Mouse (Mus musculus): ENCODE results near the gene Grip1. TPM values are rescaled to one million over a fixed set of nuclear protein-coding genes. Genes with fewer than 3 reads are reported as not detected.
A peak's percentile ranks its signal among the peaks of the same experiment; 100 is the strongest.

Grip1 gene
- polyA plus RNA-seq, 1 experiment from 2014 or later = 5.9 TPM

GRCm38 (mm10) chr10:119951460-119951859 is 497.8 kb downstream of the Grip1 start:
- no peak overlapping the region for H3K4me2 ChIP-seq (ENCODE audit: low read depth, low read length)
- no peaks in the 10 kb centered on the region for H3K9me3 ChIP-seq (replicated peaks; ENCODE audit: control insufficient read depth, low read length)
- no peaks in the 10 kb centered on the region for H3K4me1 ChIP-seq (ENCODE audit: control insufficient read depth, insufficient read depth, low read length)
- DNase-seq (ENCODE audit: low spot score) (no peak), ATAC-seq (replicated peaks; ENCODE audit: insufficient number of reproducible peaks, low FRiP score, low TSS enrichment, low read depth) (no peak)
- H3K27me3 ChIP-seq (ENCODE audit: control insufficient read depth, insufficient read depth, low read length) = no peaks in the 10 kb centered on the region
- H3K27ac ChIP-seq (replicated peaks; ENCODE audit: low read depth, low read length) = no peak overlapping the region
- WGBS = 80% methylated on average over 6 of the region's 6 CpGs
- no peak overlapping the region for H3K9ac ChIP-seq (replicated peaks; ENCODE audit: low read length)
- no peaks in the 10 kb centered on the region for H3K36me3 ChIP-seq (replicated peaks; ENCODE audit: control insufficient read depth, insufficient read depth, low read depth, low read length)
- H3K4me3 ChIP-seq (ENCODE audit: low read depth, low read length) = no peak overlapping the region

DNA sequence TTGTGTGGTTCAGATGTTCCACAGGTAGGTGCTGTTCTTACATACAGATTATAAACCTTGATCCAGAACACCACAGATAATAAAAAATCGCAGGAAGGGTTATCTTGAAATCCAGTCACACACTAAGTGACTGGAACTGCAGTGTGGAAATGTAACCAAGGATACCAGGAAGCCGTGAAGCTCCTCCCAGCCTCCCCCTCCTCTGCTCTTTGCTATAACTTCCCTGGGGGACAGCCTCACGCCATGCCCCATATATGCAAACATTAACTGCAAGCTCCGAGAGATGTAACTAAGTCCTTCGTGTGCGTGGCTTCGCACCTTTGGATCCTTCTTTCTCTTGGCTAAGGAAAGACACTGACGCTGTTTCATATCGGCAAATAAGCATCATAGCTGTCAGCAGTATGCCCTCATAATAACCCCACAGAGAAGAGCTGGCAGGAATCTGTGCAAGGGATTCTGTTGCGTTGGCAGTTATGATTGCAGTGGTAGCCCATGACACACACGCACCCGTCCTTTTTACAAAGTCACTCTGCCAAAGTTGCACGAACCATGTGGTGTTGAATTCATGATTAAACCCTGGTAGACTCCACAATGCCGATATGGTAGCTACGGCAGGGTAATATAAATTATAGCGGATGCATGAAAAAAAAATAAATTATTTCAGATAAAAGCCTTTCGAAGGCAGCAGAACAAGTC is 503.8 kb downstream of the Grip1 start:
- WGBS = 88% methylated on average over 17 of the region's 17 CpGs

GRCm38 (mm10) chr10:119960915-119961314 is 507.3 kb downstream of the Grip1 start:
- Histone ChIP-seq H3K27me3 (ENCODE audit: control insufficient read depth, insufficient read depth, low read length) (no peaks in the 10 kb centered on the region), H3K4me3 (ENCODE audit: low read depth, low read length) (no peak overlapping the region), H3K4me1 (ENCODE audit: control insufficient read depth, insufficient read depth, low read length) (no peaks in the 10 kb centered on the region), H3K9me3 (replicated peaks; ENCODE audit: control insufficient read depth, low read length) (no peaks in the 10 kb centered on the region), H3K27ac (replicated peaks; ENCODE audit: low read depth, low read length) (no peak overlapping the region), H3K4me2 (ENCODE audit: low read depth, low read length) (no peak overlapping the region), H3K36me3 (replicated peaks; ENCODE audit: control insufficient read depth, insufficient read depth, low read depth, low read length) (no peaks in the 10 kb centered on the region), H3K9ac (replicated peaks; ENCODE audit: low read length) (no peak overlapping the region)
- WGBS = 55% methylated on average over 3 of the region's 3 CpGs
- DNase-seq (ENCODE audit: low spot score) = no peak
- no peak for ATAC-seq (replicated peaks; ENCODE audit: insufficient number of reproducible peaks, low FRiP score, low TSS enrichment, low read depth)

More for the DNA sequence above, 503.8 kb downstream of the Grip1 start:
- no peaks in the 10 kb centered on the region for H3K27me3 ChIP-seq (ENCODE audit: control insufficient read depth, insufficient read depth, low read length)
- no peak overlapping the region for H3K4me3 ChIP-seq (ENCODE audit: low read depth, low read length)
- H3K4me2 ChIP-seq (ENCODE audit: low read depth, low read length) = no peak overlapping the region
- H3K27ac ChIP-seq (replicated peaks; ENCODE audit: low read depth, low read length) = no peak overlapping the region
- ATAC-seq (replicated peaks; ENCODE audit: insufficient number of reproducible peaks, low FRiP score, low TSS enrichment, low read depth) (no peak), DNase-seq (ENCODE audit: low spot score) (no peak)
- no peaks in the 10 kb centered on the region for H3K36me3 ChIP-seq (replicated peaks; ENCODE audit: control insufficient read depth, insufficient read depth, low read depth, low read length)
- H3K9me3 ChIP-seq (replicated peaks; ENCODE audit: control insufficient read depth, low read length) = no peaks in the 10 kb centered on the region
- no peaks in the 10 kb centered on the region for H3K4me1 ChIP-seq (ENCODE audit: control insufficient read depth, insufficient read depth, low read length)
- no peak overlapping the region for H3K9ac ChIP-seq (replicated peaks; ENCODE audit: low read length)

GRCm38 (mm10) chr10:119966321-119966720 is 512.7 kb downstream of the Grip1 start:
- Histone ChIP-seq H3K27ac (replicated peaks; ENCODE audit: low read depth, low read length) (no peak overlapping the region), H3K36me3 (replicated peaks; ENCODE audit: control insufficient read depth, insufficient read depth, low read depth, low read length) (no peaks in the 10 kb centered on the region), H3K4me1 (ENCODE audit: control insufficient read depth, insufficient read depth, low read length) (no peaks in the 10 kb centered on the region), H3K9me3 (replicated peaks; ENCODE audit: control insufficient read depth, low read length) (no peaks in the 10 kb centered on the region), H3K27me3 (ENCODE audit: control insufficient read depth, insufficient read depth, low read length) (no peaks in the 10 kb centered on the region), H3K4me3 (ENCODE audit: low read depth, low read length) (no peak overlapping the region), H3K9ac (replicated peaks; ENCODE audit: low read length) (no peak overlapping the region), H3K4me2 (ENCODE audit: low read depth, low read length) (no peak overlapping the region)
- ATAC-seq (replicated peaks; ENCODE audit: insufficient number of reproducible peaks, low FRiP score, low TSS enrichment, low read depth) (no peak), DNase-seq (ENCODE audit: low spot score) (no peak)
- 85% methylated on average over 8 of the region's 8 CpGs for WGBS

DNA sequence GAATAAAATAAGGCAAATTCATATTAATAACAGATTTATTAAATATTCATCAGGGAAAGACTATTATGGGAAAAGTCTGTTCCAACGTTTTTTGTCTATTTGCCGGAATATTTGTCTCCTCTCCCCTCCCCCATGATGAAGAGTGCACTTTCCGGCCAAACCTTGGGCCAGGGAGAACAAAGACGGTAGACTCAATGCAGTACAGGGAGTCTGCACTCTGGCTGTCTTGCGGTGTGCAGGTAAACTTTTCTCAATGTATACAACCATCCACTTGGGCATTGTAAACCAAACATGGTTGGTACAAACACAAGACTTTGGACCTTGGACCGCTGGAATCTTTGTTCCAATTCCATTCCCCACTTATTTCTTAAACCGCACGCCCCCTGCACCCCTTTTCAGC is 525.8 kb downstream of the Grip1 start:
- no peak overlapping the region for H3K9ac ChIP-seq (replicated peaks; ENCODE audit: low read length)
- H3K36me3 ChIP-seq (replicated peaks; ENCODE audit: control insufficient read depth, insufficient read depth, low read depth, low read length) = no peaks in the 10 kb centered on the region
- ATAC-seq (replicated peaks; ENCODE audit: insufficient number of reproducible peaks, low FRiP score, low TSS enrichment, low read depth) = no peak
- 49% methylated on average over 8 of the region's 8 CpGs for WGBS
- H3K27ac ChIP-seq (replicated peaks; ENCODE audit: low read depth, low read length) = no peak overlapping the region
- H3K27me3 ChIP-seq (ENCODE audit: control insufficient read depth, insufficient read depth, low read length) = no peaks in the 10 kb centered on the region
- no peaks in the 10 kb centered on the region for H3K9me3 ChIP-seq (replicated peaks; ENCODE audit: control insufficient read depth, low read length)
- no peak overlapping the region for H3K4me3 ChIP-seq (ENCODE audit: low read depth, low read length)
- no peak overlapping the region for H3K4me2 ChIP-seq (ENCODE audit: low read depth, low read length)
- peak; percentile 15 for DNase-seq (ENCODE audit: low spot score)
- no peaks in the 10 kb centered on the region for H3K4me1 ChIP-seq (ENCODE audit: control insufficient read depth, insufficient read depth, low read length)

- no peak for ATAC-seq (replicated peaks; ENCODE audit: insufficient number of reproducible peaks, low FRiP score, low TSS enrichment, low read depth)
Measured at GRCm38 (mm10) chr10:119980032-119980431, 526.4 kb downstream of the Grip1 start.

GRCm38 (mm10) chr10:119984299-119984698 is 530.7 kb downstream of the Grip1 start:
- Histone ChIP-seq H3K9ac (replicated peaks; ENCODE audit: low read length) (no peak overlapping the region), H3K27ac (replicated peaks; ENCODE audit: low read depth, low read length) (no peak overlapping the region), H3K4me3 (ENCODE audit: low read depth, low read length) (no peak overlapping the region), H3K27me3 (ENCODE audit: control insufficient read depth, insufficient read depth, low read length) (no peaks in the 10 kb centered on the region), H3K4me2 (ENCODE audit: low read depth, low read length) (no peak overlapping the region), H3K36me3 (replicated peaks; ENCODE audit: control insufficient read depth, insufficient read depth, low read depth, low read length) (no peaks in the 10 kb centered on the region), H3K9me3 (replicated peaks; ENCODE audit: control insufficient read depth, low read length) (no peaks in the 10 kb centered on the region), H3K4me1 (ENCODE audit: control insufficient read depth, insufficient read depth, low read length) (no peaks in the 10 kb centered on the region)
- 92% methylated on average over 9 of the region's 9 CpGs for WGBS
- DNase-seq (ENCODE audit: low spot score) (no peak), ATAC-seq (replicated peaks; ENCODE audit: insufficient number of reproducible peaks, low FRiP score, low TSS enrichment, low read depth) (peak; percentile 67; the same call in 1 of the 2 replicates)

More at GRCm38 (mm10) chr10:119980032-119980431, 526.4 kb downstream of the Grip1 start:
- WGBS = 25% methylated on average over 11 of the region's 11 CpGs
- H3K4me2 ChIP-seq (ENCODE audit: low read depth, low read length) = no peak overlapping the region
- H3K4me1 ChIP-seq (ENCODE audit: control insufficient read depth, insufficient read depth, low read length) = no peaks in the 10 kb centered on the region
- H3K9me3 ChIP-seq (replicated peaks; ENCODE audit: control insufficient read depth, low read length) = no peaks in the 10 kb centered on the region
- no peak overlapping the region for H3K9ac ChIP-seq (replicated peaks; ENCODE audit: low read length)
- no peak overlapping the region for H3K27ac ChIP-seq (replicated peaks; ENCODE audit: low read depth, low read length)
- no peaks in the 10 kb centered on the region for H3K27me3 ChIP-seq (ENCODE audit: control insufficient read depth, insufficient read depth, low read length)
- no peaks in the 10 kb centered on the region for H3K36me3 ChIP-seq (replicated peaks; ENCODE audit: control insufficient read depth, insufficient read depth, low read depth, low read length)
- no peak overlapping the region for H3K4me3 ChIP-seq (ENCODE audit: low read depth, low read length)
- peak; percentile 10 for DNase-seq (ENCODE audit: low spot score)

- WGBS = 88% methylated on average over 4 of the region's 4 CpGs
- ATAC-seq (replicated peaks; ENCODE audit: insufficient number of reproducible peaks, low FRiP score, low TSS enrichment, low read depth) (no peak), DNase-seq (ENCODE audit: low spot score) (no peak)
- no peak overlapping the region for H3K4me3 ChIP-seq (ENCODE audit: low read depth, low read length)
- H3K27ac ChIP-seq (replicated peaks; ENCODE audit: low read depth, low read length) = no peak overlapping the region
- H3K4me1 ChIP-seq (ENCODE audit: control insufficient read depth, insufficient read depth, low read length) = no peaks in the 10 kb centered on the region
- H3K9ac ChIP-seq (replicated peaks; ENCODE audit: low read length) = no peak overlapping the region
- H3K27me3 ChIP-seq (ENCODE audit: control insufficient read depth, insufficient read depth, low read length) = no peaks in the 10 kb centered on the region
- H3K4me2 ChIP-seq (ENCODE audit: low read depth, low read length) = no peak overlapping the region
- no peaks in the 10 kb centered on the region for H3K36me3 ChIP-seq (replicated peaks; ENCODE audit: control insufficient read depth, insufficient read depth, low read depth, low read length)
- H3K9me3 ChIP-seq (replicated peaks; ENCODE audit: control insufficient read depth, low read length) = no peaks in the 10 kb centered on the region
Measured at GRCm38 (mm10) chr10:119998475-119998874, 544.8 kb downstream of the Grip1 start.
